In genomic region chr10:94605491-94605890, GRCm38 (mm10) we compare ENCODE assay signal across 21 mouse cellular contexts.
DNase-seq lines count a peak whose midpoint lies in the region; ATAC-seq and TF ChIP-seq lines count a peak whose summit lies in the region.
"Had no signal": no experiment of that assay in that cellular context is flagged by ENCODE, and none has a peak within 500 bp of the region (broad histone marks: within the 10 kb centered on the region; RNA-seq: fewer than 3 reads in every experiment).

No protein-coding gene starts in this region.

- H3K9ac ChIP-seq in forebrain, embryonic 14.5 days (ENCODE audit: low read length): no peak overlapping the region
- H3K9ac ChIP-seq: embryonic facial prominence, embryonic 13.5 days; heart, embryonic 13.5 days; limb, embryonic 15.5 days; neural tube, embryonic 12.5 days had no signal

- TF ChIP-seq CTCF in bone marrow, adult 2 months (IDR thresholded peaks at IDR 0.05; ENCODE audit: control insufficient read depth, insufficient read depth, low read length): no peak

- peak; percentile 36 to 40 for DNase-seq in lung, adult 18-20 months
- no peak for DNase-seq in lung, postnatal 10 days
- DNase-seq in spleen, postnatal 36 days (ENCODE audit: low spot score in 2 of 2): peak; percentile 82
- DNase-seq in forebrain, embryonic 14.5 days (ENCODE audit: low spot score): no peak
- no peak for DNase-seq in urinary bladder, postnatal 36 days (ENCODE audit: low spot score in 2 of 2)
- DNase-seq in kidney, postnatal 36 days: no peak
- DNase-seq: cerebellum, adult 11 months; gastrocnemius, postnatal 36 days; right cerebral cortex, postnatal 4 days; thymus, postnatal 14 days had no signal

- ATAC-seq in megakaryocyte, adult 5-6 weeks (ENCODE audit: poor library complexity, severe bottlenecking): peak; percentile 85
- ATAC-seq in forebrain, embryonic 14.5 days: no peak
- ATAC-seq: inflammation-experienced regulatory T-cells, adult 6 months; midbrain, embryonic 16.5 days had no signal

- no peak overlapping the region for H3K4me3 ChIP-seq in bone marrow, adult 2 months (replicated peaks; ENCODE audit: control insufficient read depth, low read depth, low read length)
- H3K4me3 ChIP-seq in forebrain, embryonic 14.5 days (ENCODE audit: low read depth, low read length): no peak overlapping the region
- H3K4me3 ChIP-seq: embryonic facial prominence, embryonic 13.5 days; forebrain, embryonic 10.5 days; heart, embryonic 13.5 days; limb, embryonic 15.5 days; neural tube, embryonic 12.5 days had no signal

- no peak for TF ChIP-seq POLR2A in bone marrow, adult 2 months (IDR thresholded peaks at IDR 0.05; ENCODE audit: borderline replicate concordance, control insufficient read depth, low read depth, low read length)

- 36% methylated on average over 4 of the region's 4 CpGs for WGBS in bone marrow, adult 2 months
- WGBS in forebrain, embryonic 14.5 days: 92% methylated on average over 4 of the region's 4 CpGs

- H3K4me1 ChIP-seq in bone marrow, adult 2 months (ENCODE audit: control insufficient read depth, insufficient read depth, low read length): peaks cover 3% of the 10 kb centered on the region; the same call in 1 of the 2 replicates
- H3K4me1 ChIP-seq in forebrain, embryonic 14.5 days (ENCODE audit: control insufficient read depth, insufficient read depth, low read length): no peaks in the 10 kb centered on the region
- H3K4me1 ChIP-seq: embryonic facial prominence, embryonic 13.5 days; forebrain, embryonic 10.5 days; heart, embryonic 13.5 days; limb, embryonic 15.5 days; neural tube, embryonic 12.5 days had no signal

- H3K4me2 ChIP-seq in forebrain, embryonic 14.5 days (ENCODE audit: low read length): no peak overlapping the region
- H3K4me2 ChIP-seq: embryonic facial prominence, embryonic 13.5 days; heart, embryonic 13.5 days; limb, embryonic 15.5 days; neural tube, embryonic 12.5 days had no signal

- peak overlapping the region; percentile 25 for H3K27ac ChIP-seq in bone marrow, adult 2 months (ENCODE audit: control insufficient read depth, insufficient read depth, low read depth, low read length, poor library complexity)
- H3K27ac ChIP-seq in forebrain, embryonic 14.5 days (ENCODE audit: low read depth, low read length): no peak overlapping the region
- H3K27ac ChIP-seq: embryonic facial prominence, embryonic 13.5 days; forebrain, embryonic 10.5 days; heart, embryonic 13.5 days; limb, embryonic 15.5 days; macrophage; neural tube, embryonic 12.5 days; stomach, postnatal 0 days had no signal

- H3K36me3 ChIP-seq in forebrain, embryonic 14.5 days (ENCODE audit: control insufficient read depth, insufficient read depth, low read length): no peaks in the 10 kb centered on the region
- H3K36me3 ChIP-seq: embryonic facial prominence, embryonic 13.5 days; forebrain, embryonic 10.5 days; heart, embryonic 13.5 days; limb, embryonic 15.5 days; neural tube, embryonic 12.5 days had no signal

- no peaks in the 10 kb centered on the region for H3K9me3 ChIP-seq in forebrain, embryonic 14.5 days (replicated peaks; ENCODE audit: control insufficient read depth, low read length)
- H3K9me3 ChIP-seq: embryonic facial prominence, embryonic 13.5 days; limb, embryonic 15.5 days; neural tube, embryonic 12.5 days had no signal

- no peaks in the 10 kb centered on the region for H3K27me3 ChIP-seq in forebrain, embryonic 14.5 days (replicated peaks; ENCODE audit: control insufficient read depth, insufficient read depth, low read length)
- H3K27me3 ChIP-seq: embryonic facial prominence, embryonic 13.5 days; heart, embryonic 13.5 days; limb, embryonic 15.5 days; neural tube, embryonic 12.5 days had no signal

Comparison
In these comparisons a context has a peak if more than half of its experiments do, and no peak if none do; other contexts are left out.
1. DNase-seq: peak in lung, adult 18-20 months (2 of 2) and spleen, postnatal 36 days (2 of 2); none in lung, postnatal 10 days (single experiment), forebrain, embryonic 14.5 days (single experiment), urinary bladder, postnatal 36 days (0 of 2) and kidney, postnatal 36 days (0 of 2).